Mouse (Mus musculus) C2C12 (cell line): ENCODE measurements around the gene Trip10.

Experiments
- CEBPB ChIP-seq: IDR thresholded peaks from one replicate; pipeline ENCODE4 v1.6.1; 2011; ENCODE audit warnings: low read depth, mild to moderate bottlenecking, control low read depth, moderate library complexity
- CTCF ChIP-seq: IDR thresholded peaks from one replicate; pipeline ENCODE4 v1.5.1; 2011; ENCODE audit not compliant: control insufficient read depth, insufficient read depth, insufficient read length
- FOSL1 ChIP-seq: IDR thresholded peaks from one replicate; pipeline ENCODE4 v1.8.0; 2011; ENCODE audit warnings: mild to moderate bottlenecking, low read length; ENCODE audit not compliant: poor library complexity, insufficient read depth, severe bottlenecking
- MAX ChIP-seq: IDR thresholded peaks from one replicate; pipeline ENCODE4 v1.6.1; 2011; ENCODE audit warnings: mild to moderate bottlenecking, control low read depth
- MYOD1 ChIP-seq: IDR thresholded peaks from one replicate; pipeline ENCODE4 v1.6.1; 2011; ENCODE audit warnings: low read depth; ENCODE audit not compliant: control insufficient read depth, insufficient read length
- MYOG ChIP-seq: IDR thresholded peaks from one replicate; pipeline ENCODE4 v1.6.1; 2011; ENCODE audit not compliant: control insufficient read depth, insufficient read length; ENCODE audit errors: extremely low read depth
- USF1 ChIP-seq: IDR thresholded peaks from one replicate; pipeline ENCODE4 v1.6.1; 2011; ENCODE audit warnings: low read depth, mild to moderate bottlenecking, control low read depth, moderate library complexity

GRCm38 (mm10) chr17:57228873-57229272 is 20.4 kb upstream of the Trip10 start:
- TF ChIP-seq CTCF, result no peak
- no peak for TF ChIP-seq USF1
- no peak for TF ChIP-seq FOSL1
- TF ChIP-seq CEBPB, result no peak
- no peak for TF ChIP-seq MAX
- TF ChIP-seq MYOG, result no peak
- no peak for TF ChIP-seq MYOD1
